Mouse (Mus musculus) heart, postnatal 0 days (tissue): Measurements from ENCODE around the gene Stum. TPM values are rescaled to one million over a fixed set of nuclear protein-coding genes. Genes with fewer than 3 reads are reported as not detected.

Experiments
- ATAC-seq: fragments of 200-750 bp; cut with Nextera tagmentation; 2 replicates; pipeline ENCODE4 v1.8.0; 2017; ENCODE audit warnings: low read depth, moderate number of reproducible peaks, moderate library complexity; ENCODE audit not compliant: insufficient read depth
- DNase-seq: peaks from one replicate; pipeline ENCODE4 v3.0.0-alpha.2; 2016; ENCODE audit warnings: low spot score
- H3K27ac ChIP-seq: fragments of 300-500 bp; sonication (generic); 2 replicates; pipeline ENCODE4 v1.5.1; 2014; ENCODE audit warnings: low read depth, mild to moderate bottlenecking
- H3K27me3 ChIP-seq: fragments of 300-500 bp; sonication (generic); 2 replicates; pipeline ENCODE4 v1.6.1; 2014; ENCODE audit warnings: low read length, mixed read lengths; ENCODE audit not compliant: control insufficient read depth, insufficient read depth
- H3K36me3 ChIP-seq: fragments of 300-500 bp; sonication (generic); replicated peaks from 2 replicates; pipeline ENCODE4 v1.6.1; 2014; ENCODE audit warnings: low read length, mixed read lengths; ENCODE audit not compliant: control insufficient read depth, insufficient read depth
- H3K4me1 ChIP-seq: fragments of 300-500 bp; sonication (generic); 2 replicates; pipeline ENCODE4 v1.6.1; 2014; ENCODE audit warnings: antibody characterized with exemption; ENCODE audit not compliant: control insufficient read depth, insufficient read depth
- H3K4me2 ChIP-seq: fragments of 300-500 bp; sonication (generic); 2 replicates; pipeline ENCODE4 v1.6.1; 2014; ENCODE audit warnings: low read depth, mild to moderate bottlenecking, low read length, moderate library complexity
- H3K4me3 ChIP-seq: fragments of 300-500 bp; sonication (generic); 2 replicates; pipeline ENCODE4 v1.5.1; 2014; ENCODE audit warnings: low read depth, low read length
- H3K9ac ChIP-seq: fragments of 300-500 bp; sonication (generic); replicated peaks from 2 replicates; pipeline ENCODE4 v1.6.1; 2014; ENCODE audit warnings: low read depth, low read length, mixed read lengths
- H3K9me3 ChIP-seq: fragments of 300-500 bp; sonication (generic); replicated peaks from 2 replicates; pipeline ENCODE4 v1.6.1; 2016; ENCODE audit warnings: low read length; ENCODE audit not compliant: control insufficient read depth
- CTCF ChIP-seq: IDR thresholded peaks from 2 replicates; pipeline ENCODE4 v1.5.1; 2016; ENCODE audit warnings: antibody characterized with exemption, control low read depth, low read depth
- EP300 ChIP-seq: IDR thresholded peaks from 2 replicates; pipeline ENCODE4 v1.6.1; 2016; ENCODE audit warnings: antibody characterized with exemption, low read depth
- WGBS: fragments of 180-500 bp; shearing (Covaris S2); extraction: QIAGEN DNeasy Blood & Tissue Kit; methylation state at CpG from one replicate; pipeline ENCODE4 v1.1.7; 2014; 5-methylcytosine and 5-hydroxymethylcytosine counted together
- polyA plus RNA-seq: library from polyadenylated mRNA; unstranded; fragments of >200 nt; fragmentation: Nextera tagmentation; extraction: Ambion mirVana; gene quantifications from 2 replicates; pipeline ENCODE4 v1.2.1, GENCODE M21; 2015
- total RNA-seq: library from RNA; depleted of rRNA; stranded (reverse); fragments of >200 nt; gene quantifications from 2 replicates; pipeline ENCODE4 v1.2.3, GENCODE M21; 2014; ENCODE audit warnings: low replicate concordance

Gene Stum
- total and polyA plus RNA-seq, 2 experiments from 2014 or later, result 0.49 to 11.4 TPM

DNA sequence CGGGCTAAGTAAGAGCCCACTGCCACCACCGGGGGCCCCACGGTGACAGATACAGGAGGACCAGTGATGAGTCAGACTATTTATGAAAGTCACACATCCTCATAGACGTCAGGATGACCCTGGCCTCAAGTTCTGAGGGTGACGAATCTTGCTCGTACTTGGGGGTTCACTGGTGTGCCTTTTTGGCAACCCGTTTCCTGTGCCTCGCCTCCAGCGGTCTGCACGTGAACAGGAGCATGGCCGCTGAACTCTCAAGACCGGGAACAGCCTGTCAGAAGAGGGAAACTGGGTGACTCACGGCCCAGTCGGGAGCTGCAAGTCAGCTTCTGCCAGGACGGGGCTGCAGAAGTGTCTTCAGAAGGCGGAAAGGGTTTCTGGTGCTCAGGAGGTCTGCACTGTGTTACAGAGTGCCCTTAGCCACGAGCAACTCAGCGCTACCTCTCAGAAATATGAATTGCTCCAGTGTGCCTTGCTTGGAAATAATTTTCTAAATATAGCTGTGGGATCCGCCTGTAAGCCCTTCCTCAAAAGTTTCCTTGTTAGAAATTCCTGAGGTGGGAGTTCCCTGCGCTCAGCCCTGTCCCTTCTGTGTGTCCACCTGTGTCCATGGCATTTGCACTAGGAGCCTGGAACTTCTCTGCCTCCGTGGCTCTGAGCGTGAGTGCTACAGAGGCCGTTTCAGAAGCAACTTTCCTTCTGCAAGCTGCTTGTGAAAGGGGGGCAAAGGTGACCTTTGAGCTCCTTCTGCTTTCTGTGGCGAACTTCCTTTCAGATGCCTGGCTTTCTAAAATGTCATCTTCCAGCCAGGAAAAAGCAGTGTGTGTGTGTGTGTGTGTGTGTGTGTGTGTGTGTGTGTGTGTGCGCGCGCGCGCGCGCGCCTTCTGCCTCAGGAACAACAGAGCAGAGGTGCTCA, 79.4 kb downstream of the Stum start:
- ATAC-seq (peak; percentile 31), DNase-seq (peak; percentile 80)

DNA sequence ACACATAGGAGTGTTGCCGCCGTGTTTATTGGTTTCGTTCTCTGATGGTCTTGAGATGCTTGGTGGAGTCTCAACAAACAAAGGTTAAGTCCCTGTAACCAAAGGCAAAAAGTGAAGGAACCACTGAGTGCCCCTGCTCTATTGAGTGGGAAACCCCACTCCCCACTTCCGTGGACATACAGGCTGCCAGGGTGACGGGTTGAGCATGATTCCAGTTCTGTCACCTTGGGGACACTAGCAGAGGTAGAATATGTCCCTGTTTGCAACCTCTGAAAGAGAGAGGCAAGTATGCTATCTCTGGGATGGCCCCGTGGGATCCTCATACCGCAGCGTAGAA, 80.0 kb downstream of the Stum start:
- Histone ChIP-seq H3K27me3 (no peaks in the 10 kb centered on the region), H3K4me1 (peaks cover 54% of the 10 kb centered on the region), H3K4me2 (peak overlapping the region; percentile 48), H3K4me3 (no peak overlapping the region), H3K9ac (no peak overlapping the region; the same call in 1 of the 2 replicates), H3K27ac (peak overlapping the region; percentile 92), H3K36me3 (no peaks in the 10 kb centered on the region), H3K9me3 (no peaks in the 10 kb centered on the region)
- no peak for ATAC-seq
- WGBS, result 60% methylated on average over 8 of the region's 8 CpGs
- DNase-seq, result no peak
- TF ChIP-seq CTCF (no peak), EP300 (no peak)

More for the DNA sequence above, 79.4 kb downstream of the Stum start:
- 27% methylated on average over 32 of the region's 32 CpGs for WGBS
- peaks cover 60% of the 10 kb centered on the region for H3K4me1 ChIP-seq
- no peak overlapping the region for H3K4me3 ChIP-seq
- peak overlapping the region; percentile 92 for H3K27ac ChIP-seq
- H3K27me3 ChIP-seq, result no peaks in the 10 kb centered on the region
- TF ChIP-seq EP300 (no peak), CTCF (no peak)
- peak overlapping the region; percentile 32; the same call in 1 of the 2 replicates for H3K9ac ChIP-seq
- H3K9me3 ChIP-seq, result no peaks in the 10 kb centered on the region
- H3K36me3 ChIP-seq, result no peaks in the 10 kb centered on the region
- H3K4me2 ChIP-seq, result peak overlapping the region; percentile 48

DNA sequence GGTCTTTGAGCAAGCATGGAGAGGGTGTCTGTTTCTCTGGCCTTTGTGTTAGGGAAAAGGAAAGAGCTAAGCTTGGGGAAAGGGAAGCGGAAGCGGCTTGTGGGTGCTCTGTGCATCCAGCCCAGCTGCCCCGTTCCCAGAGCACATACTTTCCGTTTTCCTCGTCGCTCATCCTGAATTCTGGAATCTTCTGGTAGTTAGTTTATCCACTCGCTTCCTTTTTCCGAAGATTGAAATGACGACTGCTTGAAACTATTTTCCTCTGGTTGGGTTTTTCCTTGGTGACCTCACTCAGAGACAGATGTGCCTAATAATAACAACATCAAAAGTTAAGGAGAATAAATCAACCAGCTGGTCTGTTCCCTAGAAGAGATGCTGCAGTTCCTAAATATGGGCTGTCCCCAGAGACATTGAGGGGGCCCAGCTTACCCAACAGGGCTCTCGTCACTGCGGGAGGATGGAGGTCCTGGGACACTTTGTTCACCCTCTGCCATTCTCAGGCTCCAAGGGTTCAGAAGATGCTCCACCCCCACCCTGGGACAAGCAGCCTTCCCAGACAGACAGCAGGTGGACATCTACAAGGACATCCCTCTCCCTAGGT, 80.7 kb downstream of the Stum start:
- H3K4me3 ChIP-seq, result no peak overlapping the region
- DNase-seq (peak; percentile 60), ATAC-seq (0 out of 2 replicates have a peak, but pooled peaks have one; percentile 5)
- no peaks in the 10 kb centered on the region for H3K36me3 ChIP-seq
- H3K9ac ChIP-seq, result no peak overlapping the region
- no peak overlapping the region for H3K4me2 ChIP-seq
- 58% methylated on average over 11 of the region's 11 CpGs for WGBS
- TF ChIP-seq EP300, result peak; percentile 71
- TF ChIP-seq CTCF, result no peak
- H3K9me3 ChIP-seq, result no peaks in the 10 kb centered on the region
- peaks cover 54% of the 10 kb centered on the region for H3K4me1 ChIP-seq
- peak overlapping the region; percentile 92 for H3K27ac ChIP-seq
- no peaks in the 10 kb centered on the region for H3K27me3 ChIP-seq

DNA sequence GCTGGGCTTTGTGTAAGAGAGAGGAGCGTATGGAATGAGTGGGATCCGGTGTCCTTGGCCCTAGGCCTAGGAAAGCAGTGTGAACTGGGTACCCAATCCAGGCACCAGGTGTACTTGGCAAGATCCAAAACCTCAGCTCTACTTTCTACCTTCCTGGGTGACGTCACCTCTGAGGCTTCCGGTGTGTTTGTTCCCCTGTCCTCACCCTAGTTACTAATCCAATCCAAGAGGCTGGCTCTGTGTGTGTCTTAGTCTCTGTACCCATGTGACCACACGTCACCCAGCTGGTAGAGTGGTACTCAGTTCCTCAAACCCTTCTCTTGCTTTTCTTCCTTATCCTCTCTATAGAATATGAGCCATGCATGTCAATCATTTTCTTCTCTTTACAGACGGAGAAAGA, 81.6 kb downstream of the Stum start:
- Histone ChIP-seq H3K4me2 (no peak overlapping the region), H3K27me3 (no peaks in the 10 kb centered on the region), H3K9me3 (no peaks in the 10 kb centered on the region), H3K9ac (no peak overlapping the region), H3K4me1 (peaks cover 54% of the 10 kb centered on the region), H3K36me3 (no peaks in the 10 kb centered on the region), H3K27ac (peak overlapping the region; percentile 79), H3K4me3 (no peak overlapping the region)
- ATAC-seq (no peak), DNase-seq (no peak)
- TF ChIP-seq CTCF (no peak), EP300 (no peak)
- WGBS, result 75% methylated on average over 6 of the region's 6 CpGs

DNA sequence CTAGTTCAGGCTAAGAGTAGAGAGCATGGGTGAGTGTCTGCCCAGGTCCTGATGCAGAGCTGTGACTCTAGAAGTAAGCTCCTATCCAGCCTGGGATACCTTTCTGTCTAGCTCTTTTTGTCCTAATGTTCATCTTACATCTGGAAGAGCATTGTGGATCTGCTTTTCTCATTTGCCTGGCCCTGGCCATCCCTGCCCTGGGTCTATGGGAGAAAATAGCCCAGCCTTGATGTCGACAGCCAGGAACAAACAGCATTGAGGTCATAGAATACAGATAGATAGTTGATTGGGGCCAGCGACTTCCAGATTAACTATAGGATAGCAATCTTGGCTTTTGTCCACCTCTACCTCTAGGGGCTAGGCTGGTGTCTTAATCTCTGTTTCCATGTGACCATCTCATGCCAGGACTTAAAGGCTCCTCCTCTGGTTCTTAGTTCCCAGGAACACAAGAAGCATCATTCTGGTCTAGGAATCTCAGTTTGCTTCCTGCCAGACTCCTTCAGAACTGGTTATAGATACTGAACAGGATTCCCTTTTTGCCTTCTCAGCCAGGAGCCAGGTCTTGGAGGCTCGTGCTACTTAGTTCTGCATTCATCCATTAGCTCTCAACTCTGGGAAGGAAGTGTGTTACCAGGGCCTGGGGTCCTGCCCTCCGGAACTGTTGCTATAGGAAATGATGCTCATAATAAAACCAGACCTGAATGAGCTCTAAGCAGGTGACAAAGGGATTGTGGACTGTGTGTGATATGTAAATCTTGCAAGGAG, 82.4 kb downstream of the Stum start:
- Histone ChIP-seq H3K9ac (no peak overlapping the region), H3K4me3 (no peak overlapping the region), H3K36me3 (no peaks in the 10 kb centered on the region), H3K27ac (peak overlapping the region; percentile 79), H3K4me2 (no peak overlapping the region), H3K9me3 (no peaks in the 10 kb centered on the region), H3K4me1 (peaks cover 49% of the 10 kb centered on the region), H3K27me3 (no peaks in the 10 kb centered on the region)
- no peak for ATAC-seq
- WGBS, result 44% methylated on average over 4 of the region's 4 CpGs
- no peak for TF ChIP-seq CTCF
- TF ChIP-seq EP300, result no peak
- no peak for DNase-seq
